Mouse (Mus musculus) stomach, embryonic 15.5 days (tissue): Measurements from ENCODE around the gene Gas8. TPM values are rescaled to one million over a fixed set of nuclear protein-coding genes. Genes with fewer than 3 reads are reported as not detected.
"Not testable (repeated sequence)": the region's sequence is repeated elsewhere in the genome, so short reads cannot be mapped to it uniquely, and the experiment has no call there.

Experiments used
- ATAC-seq: fragments of 200-750 bp; cut with Nextera tagmentation; 2 replicates; pipeline ENCODE4 v1.8.0; 2017; ENCODE audit warnings: low read depth, moderate number of reproducible peaks, moderate TSS enrichment; ENCODE audit not compliant: insufficient read depth, low FRiP score
- H3K27ac ChIP-seq: fragments of 300-500 bp; sonication (generic); 2 replicates; pipeline ENCODE4 v1.5.1; 2015; ENCODE audit warnings: mild to moderate bottlenecking, inconsistent platforms
- H3K27me3 ChIP-seq: fragments of 300-500 bp; sonication (generic); replicated peaks from 2 replicates; pipeline ENCODE4 v1.6.1; 2015; ENCODE audit warnings: inconsistent platforms
- H3K36me3 ChIP-seq: fragments of 300-500 bp; sonication (generic); 2 replicates; pipeline ENCODE4 v1.6.1; 2015; ENCODE audit warnings: inconsistent platforms
- H3K4me1 ChIP-seq: fragments of 300-500 bp; sonication (generic); 2 replicates; pipeline ENCODE4 v1.6.1; 2015; ENCODE audit warnings: inconsistent platforms
- H3K4me2 ChIP-seq: fragments of 300-500 bp; sonication (generic); 2 replicates; pipeline ENCODE4 v1.6.1; 2015; ENCODE audit warnings: mild to moderate bottlenecking, inconsistent platforms
- H3K4me3 ChIP-seq: fragments of 300-500 bp; sonication (generic); replicated peaks from 2 replicates; pipeline ENCODE4 v1.5.1; 2015; ENCODE audit warnings: inconsistent platforms
- H3K9ac ChIP-seq: fragments of 300-500 bp; sonication (generic); 2 replicates; pipeline ENCODE4 v1.6.1; 2015; ENCODE audit warnings: inconsistent platforms
- H3K9me3 ChIP-seq: fragments of 300-500 bp; sonication (generic); 2 replicates; pipeline ENCODE4 v1.6.1; 2016; ENCODE audit warnings: inconsistent platforms
- WGBS: fragments of 180-500 bp; shearing (Covaris S2); methylation state at CpG from one replicate; pipeline ENCODE4 v1.1.7; 2015; 5-methylcytosine and 5-hydroxymethylcytosine counted together
- polyA plus RNA-seq: library from polyadenylated mRNA; unstranded; fragments of >200 nt; fragmentation: Nextera tagmentation; extraction: Ambion mirVana; gene quantifications from 2 replicates; pipeline ENCODE4 v1.2.1, GENCODE M21; 2015

Gene Gas8
- 24.7 and 25.7 TPM in 2 replicates for polyA plus RNA-seq

DNA sequence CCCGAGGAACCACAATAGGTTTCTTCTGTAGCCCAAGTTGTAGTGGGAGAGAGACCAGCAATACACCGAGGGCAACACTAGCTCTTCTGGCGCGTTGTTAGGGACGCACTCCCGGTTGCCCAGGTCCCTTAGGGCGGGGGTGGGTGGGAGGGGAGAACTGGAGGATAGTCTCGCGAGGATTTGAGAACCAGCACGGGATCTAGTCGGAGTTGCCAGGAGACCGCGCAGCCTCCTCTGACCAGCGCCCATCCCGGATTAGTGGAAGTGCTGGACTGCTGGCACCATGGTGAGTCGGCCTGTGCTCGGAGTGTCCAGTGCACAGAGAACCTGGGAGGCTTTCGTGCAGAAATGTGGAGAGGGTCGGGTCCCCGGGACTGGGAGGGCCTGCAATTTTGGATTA, at the start of gene Gas8:
TSS of gene Gas8 (plus strand) at position 168 of the 400 bp plus-strand sequence.
- peaks cover 20% of the 10 kb centered on the region for H3K4me1 ChIP-seq
- peak; percentile 91 for ATAC-seq
- WGBS: 0% methylated on average over 20 of the region's 20 CpGs
- H3K36me3 ChIP-seq: no peaks in the 10 kb centered on the region
- peak within 1 kb of the TSS; percentile 89 for H3K4me2 ChIP-seq
- H3K9me3 ChIP-seq: no peaks in the 10 kb centered on the region
- peaks cover 24% of the 10 kb centered on the region for H3K27me3 ChIP-seq
- no peak within 1 kb of the TSS for H3K27ac ChIP-seq
- peak within 1 kb of the TSS; percentile 69 for H3K9ac ChIP-seq
- peak within 1 kb of the TSS; percentile 88 for H3K4me3 ChIP-seq

DNA sequence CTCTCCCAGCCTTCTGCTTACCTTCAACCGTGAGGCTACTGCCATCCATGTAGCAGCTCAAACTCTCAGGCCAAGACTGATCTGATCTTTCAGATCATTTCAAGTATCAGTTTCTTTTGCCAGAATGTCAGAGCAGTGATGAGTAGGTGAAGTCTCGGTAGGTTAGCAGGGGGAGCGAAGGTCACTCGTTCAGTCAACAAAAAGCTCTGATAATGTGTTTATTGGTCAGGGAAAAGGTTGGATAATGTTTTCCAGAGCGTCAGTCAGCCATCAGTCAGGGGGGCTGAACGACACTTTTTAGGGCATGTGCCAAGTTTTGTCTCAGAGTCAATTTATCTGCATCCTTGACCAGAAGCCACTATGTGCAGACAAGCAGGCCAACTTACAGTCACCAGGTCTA, 45.6 kb upstream of the Gas8 start:
- H3K27ac ChIP-seq, H3K36me3 ChIP-seq, H3K9me3 ChIP-seq, H3K4me2 ChIP-seq, H3K27me3 ChIP-seq, H3K9ac ChIP-seq, ATAC-seq, H3K4me1 ChIP-seq, H3K4me3 ChIP-seq: not testable (repeated sequence)
- WGBS: 42% methylated on average over 6 of the region's 6 CpGs

DNA sequence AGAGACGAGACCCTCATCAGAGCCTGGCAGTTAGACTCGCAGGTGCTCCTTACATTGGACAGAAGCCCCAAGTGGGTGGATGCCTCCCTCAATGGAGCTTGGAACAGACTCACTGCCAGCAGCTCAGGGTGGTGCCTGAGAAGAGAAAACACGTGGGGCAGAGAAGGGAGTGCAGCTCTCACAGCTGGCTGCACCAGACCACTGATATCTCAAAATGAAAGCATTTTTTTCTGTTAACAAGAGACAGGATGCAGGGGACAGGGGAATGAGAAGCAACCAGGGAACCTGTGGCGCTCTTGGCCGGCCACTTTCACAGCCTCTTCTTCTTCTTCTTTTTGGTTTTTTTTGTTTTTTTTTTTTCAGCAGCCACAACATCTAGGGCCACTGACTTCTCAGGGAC, 44.1 kb upstream of the Gas8 start:
- not testable (repeated sequence) for H3K4me3 ChIP-seq, H3K36me3 ChIP-seq, H3K27ac ChIP-seq, H3K27me3 ChIP-seq, H3K9ac ChIP-seq, ATAC-seq, H3K4me2 ChIP-seq, H3K9me3 ChIP-seq
- WGBS: 62% methylated on average over 5 of the region's 5 CpGs
- H3K4me1 ChIP-seq: peaks cover 15% of the 10 kb centered on the region

DNA sequence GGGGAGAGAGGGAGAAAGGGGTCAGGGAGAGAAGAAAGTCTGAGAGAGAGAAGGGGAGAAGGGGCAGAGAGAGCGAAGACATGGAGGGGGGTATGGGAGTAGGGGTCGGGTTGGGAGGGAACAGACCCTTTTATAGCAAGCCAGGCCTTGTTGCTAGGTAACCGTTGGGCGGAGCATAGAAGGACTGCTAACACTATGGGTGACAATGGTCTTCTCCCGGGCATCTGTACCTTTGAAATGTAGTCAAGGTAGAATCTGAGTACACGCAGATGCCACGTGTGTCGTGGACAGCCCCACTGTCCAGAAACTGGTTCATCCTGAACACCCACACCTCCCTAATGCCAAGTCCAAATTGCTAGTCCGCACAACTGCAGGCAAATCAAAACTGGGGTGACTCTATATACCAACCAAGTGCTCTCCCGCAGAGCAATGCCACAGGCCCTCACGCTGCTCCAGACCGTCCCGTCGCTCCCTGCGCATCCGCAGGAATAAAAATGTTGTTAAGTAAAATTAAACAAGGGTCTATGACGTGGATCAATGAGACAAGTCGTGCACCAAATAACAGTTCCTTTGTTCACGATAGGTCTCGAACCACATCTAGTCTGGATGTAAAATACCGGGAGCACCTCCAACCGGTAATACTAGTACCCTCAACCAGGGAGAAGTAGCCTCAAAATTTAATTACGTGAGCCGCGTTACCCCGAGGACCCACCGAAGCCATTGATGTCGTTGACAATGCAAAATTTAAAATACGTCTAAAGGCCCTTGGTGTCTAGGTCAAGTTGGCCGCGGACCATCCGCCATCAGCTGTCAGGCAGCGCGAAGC, 41.5 kb upstream of the Gas8 start:
- no peaks in the 10 kb centered on the region for H3K27me3 ChIP-seq
- H3K36me3 ChIP-seq: peaks cover 11% of the 10 kb centered on the region; the same call in 1 of the 2 replicates
- peak overlapping the region; percentile 35; the same call in 1 of the 2 replicates for H3K9ac ChIP-seq
- peak overlapping the region; percentile 83 for H3K4me2 ChIP-seq
- ATAC-seq: 0 out of 2 replicates have a peak, but pooled peaks have one; percentile 14
- 8% methylated on average over 33 of the region's 34 CpGs for WGBS
- peak overlapping the region; percentile 96; the same call in 1 of the 2 replicates for H3K27ac ChIP-seq
- H3K4me3 ChIP-seq: peak overlapping the region; percentile 82
- no peaks in the 10 kb centered on the region for H3K9me3 ChIP-seq
- H3K4me1 ChIP-seq: peaks cover 15% of the 10 kb centered on the region

DNA sequence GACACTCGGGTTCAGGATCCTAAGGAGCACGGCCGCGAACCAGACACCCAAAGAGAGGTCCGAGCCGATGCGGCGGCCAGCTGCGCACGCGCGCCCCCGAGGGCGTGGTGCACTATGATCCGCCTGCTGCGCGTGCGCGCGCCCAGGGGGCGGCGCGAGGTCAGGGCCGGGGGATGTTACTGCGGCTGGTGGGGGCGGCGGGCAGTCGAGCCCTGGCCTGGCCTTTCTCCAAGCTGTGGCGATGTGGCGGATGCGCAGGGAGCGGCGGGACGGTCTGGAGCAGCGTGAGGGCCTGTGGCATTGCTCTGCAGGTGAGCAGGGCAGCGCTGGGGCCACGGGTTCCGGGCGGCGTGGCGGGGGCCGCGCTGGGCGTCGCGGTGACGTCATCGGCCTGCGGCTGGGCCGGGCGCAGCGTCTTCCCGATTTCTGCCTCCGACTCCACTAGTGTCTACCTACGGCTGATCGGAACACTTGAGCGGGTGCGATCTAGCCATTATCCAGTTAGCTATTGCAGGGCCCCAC, 40.8 kb upstream of the Gas8 start, which contains the start of gene Afg3l1:
TSS of gene Afg3l1 (plus strand) at position 167 of the 522 bp plus-strand sequence.
- H3K4me1 ChIP-seq: peaks cover 15% of the 10 kb centered on the region
- no peaks in the 10 kb centered on the region for H3K9me3 ChIP-seq
- H3K36me3 ChIP-seq: peaks cover 15% of the 10 kb centered on the region; the same call in 1 of the 2 replicates
- H3K9ac ChIP-seq: peak within 1 kb of the TSS; percentile 67
- H3K4me2 ChIP-seq: peak within 1 kb of the TSS; percentile 83
- under 1% methylated on average over 57 of the region's 58 CpGs for WGBS
- H3K27me3 ChIP-seq: no peaks in the 10 kb centered on the region
- peak; percentile 94 for ATAC-seq
- H3K27ac ChIP-seq: peak within 1 kb of the TSS; percentile 96
- H3K4me3 ChIP-seq: peak within 1 kb of the TSS; percentile 82

DNA sequence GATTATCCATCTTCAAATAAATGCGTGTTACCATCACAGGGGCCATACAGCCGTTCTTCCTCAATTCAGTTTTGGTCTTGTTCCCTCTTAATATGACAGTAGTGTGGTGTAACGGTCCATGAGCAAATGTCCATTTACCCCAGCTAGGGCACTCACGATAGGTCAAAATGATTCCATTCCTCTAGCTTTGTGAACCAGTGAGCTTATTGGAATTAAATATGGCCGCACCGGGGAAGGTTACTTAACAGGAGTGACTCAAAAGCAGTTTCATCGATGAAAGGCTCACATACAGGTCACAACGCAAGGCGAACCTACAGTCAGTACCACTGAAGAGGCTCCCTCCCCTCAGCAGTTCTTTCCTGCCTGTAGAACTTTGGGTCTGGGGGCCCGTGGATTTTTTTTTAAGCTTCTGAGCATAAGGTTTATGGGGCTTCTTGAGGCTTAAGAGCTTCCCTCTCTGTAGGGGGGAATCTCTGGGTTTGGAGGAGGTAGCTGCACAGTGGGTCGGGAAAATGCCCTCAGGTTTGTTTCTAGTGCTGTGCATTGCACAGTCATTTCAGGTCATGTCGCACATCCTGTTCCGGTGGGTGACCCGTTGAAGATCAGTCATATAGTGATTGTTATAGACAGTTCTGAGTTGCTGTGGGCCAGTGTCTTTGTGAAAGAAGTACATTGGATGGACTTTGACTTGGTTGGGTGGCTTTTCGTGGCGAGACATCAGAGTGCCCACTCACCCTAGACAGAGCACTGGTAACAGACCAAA, 40.0 kb upstream of the Gas8 start:
- ATAC-seq: no peak
- 36% methylated on average over 16 of the region's 16 CpGs for WGBS

DNA sequence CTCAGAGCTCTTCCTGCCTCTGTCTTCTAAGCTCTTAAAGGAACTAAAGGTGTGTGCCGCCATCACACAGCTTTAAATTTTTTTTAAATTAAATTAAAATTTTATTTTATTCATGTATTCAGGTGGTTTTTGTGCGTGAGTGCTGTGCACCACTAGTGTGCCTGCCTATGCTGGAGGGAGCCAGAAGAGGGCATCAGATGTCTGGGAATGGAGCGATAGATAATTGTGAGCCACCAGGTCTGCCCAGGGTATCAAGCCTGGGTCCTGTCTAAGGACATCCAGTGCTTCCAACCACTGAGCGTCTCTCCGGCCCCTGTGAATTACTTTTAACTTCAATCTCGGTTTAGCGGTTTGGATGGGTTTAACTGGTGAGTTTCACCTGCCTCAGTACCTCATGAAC, 36.0 kb upstream of the Gas8 start:
- no peak overlapping the region for H3K27ac ChIP-seq
- H3K4me3 ChIP-seq: no peak overlapping the region
- 86% methylated on average over 7 of the region's 7 CpGs for WGBS
- H3K9ac ChIP-seq: no peak overlapping the region
- H3K9me3 ChIP-seq: no peaks in the 10 kb centered on the region
- peaks cover 10% of the 10 kb centered on the region; the same call in 1 of the 2 replicates for H3K4me1 ChIP-seq
- H3K4me2 ChIP-seq: no peak overlapping the region
- H3K36me3 ChIP-seq: peaks cover 46% of the 10 kb centered on the region
- H3K27me3 ChIP-seq: no peaks in the 10 kb centered on the region
- ATAC-seq: no peak

More for the DNA sequence above, 40.0 kb upstream of the Gas8 start:
- peak overlapping the region; percentile 67 for H3K9ac ChIP-seq
- peak overlapping the region; percentile 82 for H3K4me3 ChIP-seq
- peak overlapping the region; percentile 96; the same call in 1 of the 2 replicates for H3K27ac ChIP-seq
- H3K27me3 ChIP-seq: no peaks in the 10 kb centered on the region
- peaks cover 15% of the 10 kb centered on the region for H3K4me1 ChIP-seq
- peak overlapping the region; percentile 83 for H3K4me2 ChIP-seq
- no peaks in the 10 kb centered on the region for H3K9me3 ChIP-seq
- peaks cover 17% of the 10 kb centered on the region for H3K36me3 ChIP-seq

DNA sequence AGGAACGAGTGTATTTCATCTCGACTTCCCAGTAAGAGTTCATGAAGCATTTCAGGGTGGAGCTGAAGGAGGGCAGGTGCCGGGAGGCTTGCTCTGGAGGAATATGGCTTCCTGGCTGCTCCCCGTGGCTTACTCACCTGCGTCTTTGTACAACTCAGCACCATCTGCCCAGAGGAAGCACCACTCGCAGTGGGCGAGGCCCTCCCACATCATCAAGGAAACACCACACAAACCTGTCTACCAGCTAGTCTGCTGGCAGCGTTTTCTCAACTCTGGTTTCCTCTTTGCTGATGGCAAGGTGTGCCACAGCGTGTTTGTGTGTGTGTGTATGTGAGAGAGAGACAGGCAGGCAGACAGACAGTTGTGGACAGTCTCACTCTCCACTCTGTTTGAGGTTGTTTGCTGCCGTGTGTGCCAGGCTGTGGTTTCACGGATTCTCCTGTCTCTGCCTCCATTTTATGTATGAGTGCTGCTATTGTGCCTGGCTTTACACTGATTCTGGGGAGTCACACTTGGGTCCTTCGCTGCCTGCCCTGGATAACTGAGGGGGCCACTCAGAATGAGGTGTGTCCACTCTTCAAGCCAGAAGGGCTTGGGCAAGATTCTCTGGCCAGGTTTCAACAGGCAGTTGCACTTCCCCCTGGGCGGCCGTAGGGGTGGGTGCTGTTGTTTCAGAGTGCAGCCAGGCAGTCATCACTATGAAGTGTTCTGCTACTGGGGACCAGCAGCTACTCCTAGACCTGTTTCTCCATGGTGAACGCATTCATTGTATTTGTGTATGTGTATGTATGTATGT, 27.2 kb upstream of the Gas8 start:
- no peak overlapping the region for H3K4me3 ChIP-seq
- no peaks in the 10 kb centered on the region for H3K9me3 ChIP-seq
- peaks cover 77% of the 10 kb centered on the region for H3K36me3 ChIP-seq
- ATAC-seq: no peak
- no peak overlapping the region for H3K27ac ChIP-seq
- no peaks in the 10 kb centered on the region for H3K4me1 ChIP-seq
- H3K9ac ChIP-seq: no peak overlapping the region
- no peak overlapping the region for H3K4me2 ChIP-seq
- no peaks in the 10 kb centered on the region for H3K27me3 ChIP-seq
- WGBS: 88% methylated on average over 15 of the region's 15 CpGs

DNA sequence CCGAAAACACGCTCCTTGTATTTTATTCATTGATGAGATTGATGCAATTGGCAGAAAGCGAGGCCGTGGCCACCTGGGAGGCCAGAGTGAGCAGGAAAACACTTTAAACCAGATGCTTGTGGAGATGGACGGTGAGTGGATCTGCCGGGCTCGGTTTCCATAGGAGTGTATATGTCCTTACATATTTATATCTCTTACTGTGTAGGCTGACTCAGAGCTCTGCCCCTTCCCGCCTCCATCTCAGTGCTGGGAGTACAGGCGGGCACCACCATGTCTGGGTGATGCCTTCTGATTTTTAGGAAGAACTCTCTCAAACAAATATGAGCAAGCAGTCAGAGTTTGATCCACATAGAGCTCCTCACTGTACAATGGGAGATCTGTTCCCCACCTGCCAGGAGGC, 25.7 kb upstream of the Gas8 start:
- Histone ChIP-seq H3K36me3 (peaks cover 73% of the 10 kb centered on the region), H3K27me3 (no peaks in the 10 kb centered on the region), H3K9ac (no peak overlapping the region), H3K4me1 (no peaks in the 10 kb centered on the region), H3K4me2 (no peak overlapping the region), H3K27ac (no peak overlapping the region), H3K9me3 (no peaks in the 10 kb centered on the region), H3K4me3 (no peak overlapping the region)
- 97% methylated on average over 9 of the region's 9 CpGs for WGBS
- ATAC-seq: no peak

DNA sequence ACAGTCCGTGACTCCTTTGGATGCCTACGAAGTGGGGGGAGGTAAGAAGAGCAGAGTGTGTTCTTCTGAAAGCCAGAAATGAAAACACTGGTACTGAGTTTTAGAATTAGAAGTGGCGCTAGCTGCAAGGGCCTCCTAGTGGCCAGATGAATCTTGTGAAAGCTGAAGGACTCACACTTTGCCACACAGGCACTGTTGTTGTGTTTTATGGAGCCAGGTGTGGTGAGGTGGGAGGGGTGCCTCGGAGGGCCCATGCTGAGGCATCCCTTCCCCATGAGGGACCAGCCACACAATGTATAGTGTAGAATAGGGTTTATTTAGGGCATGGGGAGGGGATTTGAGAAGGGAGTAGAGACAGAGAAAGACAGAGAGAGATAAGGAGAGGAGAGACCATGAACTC, 20.9 kb upstream of the Gas8 start:
- Histone ChIP-seq H3K4me3 (no peak overlapping the region), H3K9me3 (no peaks in the 10 kb centered on the region), H3K36me3 (peaks cover 76% of the 10 kb centered on the region), H3K27me3 (no peaks in the 10 kb centered on the region), H3K27ac (no peak overlapping the region), H3K4me2 (no peak overlapping the region), H3K9ac (no peak overlapping the region), H3K4me1 (no peaks in the 10 kb centered on the region)
- WGBS: 85% methylated on average over 4 of the region's 4 CpGs
- no peak for ATAC-seq

DNA sequence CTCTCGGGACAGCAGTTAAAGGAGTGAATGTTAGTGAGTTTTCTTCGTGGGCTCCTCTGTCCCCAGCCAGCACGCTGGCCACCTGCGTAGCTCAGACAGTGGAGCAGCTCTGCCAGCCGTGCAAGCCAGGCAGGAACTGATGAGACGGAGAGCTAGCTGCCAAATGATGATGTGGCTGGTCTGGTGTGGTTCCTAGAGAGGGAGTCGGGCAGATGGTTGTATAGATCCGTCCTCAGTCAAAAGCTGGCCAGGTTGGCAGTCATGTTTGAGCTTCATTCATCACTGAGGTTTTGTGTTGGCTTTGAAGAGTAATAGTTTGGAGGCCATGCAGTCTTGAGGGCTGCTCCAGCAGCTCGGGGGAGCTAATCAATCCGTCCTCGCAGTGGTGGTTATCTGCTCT, 19.7 kb upstream of the Gas8 start:
- H3K4me1 ChIP-seq: no peaks in the 10 kb centered on the region
- no peak overlapping the region for H3K4me3 ChIP-seq
- no peaks in the 10 kb centered on the region for H3K27me3 ChIP-seq
- no peak overlapping the region for H3K9ac ChIP-seq
- peaks cover 76% of the 10 kb centered on the region for H3K36me3 ChIP-seq
- H3K9me3 ChIP-seq: no peaks in the 10 kb centered on the region
- H3K4me2 ChIP-seq: no peak overlapping the region
- H3K27ac ChIP-seq: no peak overlapping the region
- ATAC-seq: no peak
- 85% methylated on average over 11 of the region's 11 CpGs for WGBS
